Mouse (Mus musculus): ENCODE measurements around the gene Trak2. TPM values are rescaled to one million over a fixed set of nuclear protein-coding genes. Genes with fewer than 3 reads are reported as not detected.

Gene Trak2
- 14.3 and 15.8 TPM in 2 replicates for polyA plus RNA-seq (2014; fragmentation: Nextera tagmentation; extraction: Ambion mirVana)

- Histone ChIP-seq H3K27me3 (ENCODE audit: control insufficient read depth, insufficient read depth, low read length) (no peaks in the 10 kb centered on the region), H3K4me2 (replicated peaks; ENCODE audit: low read depth, low read length) (peak within 1 kb of the TSS; percentile 86), H3K4me1 (replicated peaks; ENCODE audit: control insufficient read depth, insufficient read depth, low read length) (no peaks in the 10 kb centered on the region; the same call in none of the 2 replicates), H3K9ac (ENCODE audit: low read depth, low read length) (peak within 1 kb of the TSS; percentile 90), H3K36me3 (ENCODE audit: control insufficient read depth, insufficient read depth, low read length) (no peaks in the 10 kb centered on the region), H3K9me3 (ENCODE audit: control insufficient read depth, low read length) (no peaks in the 10 kb centered on the region), H3K4me3 (ENCODE audit: low read depth, low read length) (peak within 1 kb of the TSS; percentile 87), H3K27ac (ENCODE audit: low read depth, low read length) (peak within 1 kb of the TSS; percentile 65)
- under 1% methylated on average over 55 of the region's 69 CpGs for WGBS
- peak; percentile 97 for ATAC-seq (ENCODE audit: low FRiP score)
- DNase-seq (ENCODE audit: low spot score), result peak; percentile 98
Observed at GRCm38 (mm10) chr1:58973366-58974221, at the start of gene Trak2, which contains the start of gene Stradb. Gene Trak2 (minus strand): TSS chr1:58973430. Gene Stradb (plus strand): TSS chr1:58973522.

GRCm38 (mm10) chr1:59021556-59021955, 48.3 kb upstream of the Trak2 start:
- no peak overlapping the region for H3K9ac ChIP-seq (ENCODE audit: low read depth, low read length)
- 86% methylated on average over 3 of the region's 3 CpGs for WGBS
- no peak overlapping the region for H3K4me3 ChIP-seq (ENCODE audit: low read depth, low read length)
- no peak overlapping the region for H3K27ac ChIP-seq (ENCODE audit: low read depth, low read length)
- no peaks in the 10 kb centered on the region for H3K36me3 ChIP-seq (ENCODE audit: control insufficient read depth, insufficient read depth, low read length)
- no peak overlapping the region for H3K4me2 ChIP-seq (replicated peaks; ENCODE audit: low read depth, low read length)
- no peaks in the 10 kb centered on the region for H3K4me1 ChIP-seq (replicated peaks; ENCODE audit: control insufficient read depth, insufficient read depth, low read length)
- H3K9me3 ChIP-seq (ENCODE audit: control insufficient read depth, low read length), result no peaks in the 10 kb centered on the region
- ATAC-seq (ENCODE audit: low FRiP score) (no peak), DNase-seq (ENCODE audit: low spot score) (no peak)
- H3K27me3 ChIP-seq (ENCODE audit: control insufficient read depth, insufficient read depth, low read length), result no peaks in the 10 kb centered on the region

- WGBS, result 42% methylated on average over 4 of the region's 4 CpGs
Observed at GRCm38 (mm10) chr1:59009250-59009649, 36.0 kb upstream of the Trak2 start.

GRCm38 (mm10) chr1:58995313-58995712, 22.1 kb upstream of the Trak2 start:
- H3K9me3 ChIP-seq (ENCODE audit: control insufficient read depth, low read length), result no peaks in the 10 kb centered on the region
- ATAC-seq (ENCODE audit: low FRiP score), result no peak
- H3K4me2 ChIP-seq (replicated peaks; ENCODE audit: low read depth, low read length), result no peak overlapping the region
- no peaks in the 10 kb centered on the region for H3K4me1 ChIP-seq (replicated peaks; ENCODE audit: control insufficient read depth, insufficient read depth, low read length)
- H3K27ac ChIP-seq (ENCODE audit: low read depth, low read length), result no peak overlapping the region
- DNase-seq (ENCODE audit: low spot score), result no peak
- no peak overlapping the region for H3K4me3 ChIP-seq (ENCODE audit: low read depth, low read length)
- no peaks in the 10 kb centered on the region for H3K36me3 ChIP-seq (ENCODE audit: control insufficient read depth, insufficient read depth, low read length)
- no peak overlapping the region for H3K9ac ChIP-seq (ENCODE audit: low read depth, low read length)
- H3K27me3 ChIP-seq (ENCODE audit: control insufficient read depth, insufficient read depth, low read length), result no peaks in the 10 kb centered on the region
- 90% methylated on average over 5 of the region's 5 CpGs for WGBS

More at GRCm38 (mm10) chr1:59009250-59009649, 36.0 kb upstream of the Trak2 start:
- Histone ChIP-seq H3K36me3 (ENCODE audit: control insufficient read depth, insufficient read depth, low read length) (no peaks in the 10 kb centered on the region), H3K9ac (ENCODE audit: low read depth, low read length) (no peak overlapping the region), H3K9me3 (ENCODE audit: control insufficient read depth, low read length) (no peaks in the 10 kb centered on the region), H3K4me3 (ENCODE audit: low read depth, low read length) (no peak overlapping the region), H3K27me3 (ENCODE audit: control insufficient read depth, insufficient read depth, low read length) (no peaks in the 10 kb centered on the region), H3K4me1 (replicated peaks; ENCODE audit: control insufficient read depth, insufficient read depth, low read length) (no peaks in the 10 kb centered on the region), H3K27ac (ENCODE audit: low read depth, low read length) (no peak overlapping the region), H3K4me2 (replicated peaks; ENCODE audit: low read depth, low read length) (no peak overlapping the region)
- ATAC-seq (ENCODE audit: low FRiP score), result no peak
- peak; percentile 6 for DNase-seq (ENCODE audit: low spot score)

GRCm38 (mm10) chr1:58993723-58994122, 20.5 kb upstream of the Trak2 start:
- H3K27me3 ChIP-seq (ENCODE audit: control insufficient read depth, insufficient read depth, low read length), result no peaks in the 10 kb centered on the region
- DNase-seq (ENCODE audit: low spot score) (no peak), ATAC-seq (ENCODE audit: low FRiP score) (no peak)

GRCm38 (mm10) chr1:58993144-58993543, 19.9 kb upstream of the Trak2 start:
- ATAC-seq (ENCODE audit: low FRiP score), result no peak

More at GRCm38 (mm10) chr1:58993723-58994122, 20.5 kb upstream of the Trak2 start:
- no peak overlapping the region for H3K4me2 ChIP-seq (replicated peaks; ENCODE audit: low read depth, low read length)
- no peaks in the 10 kb centered on the region for H3K4me1 ChIP-seq (replicated peaks; ENCODE audit: control insufficient read depth, insufficient read depth, low read length)
- whole genome bisulfite sequencing, result 40% methylated on average over 1 of the region's 1 CpGs
- no peaks in the 10 kb centered on the region for H3K9me3 ChIP-seq (ENCODE audit: control insufficient read depth, low read length)
- no peak overlapping the region for H3K4me3 ChIP-seq (ENCODE audit: low read depth, low read length)
- no peaks in the 10 kb centered on the region for H3K36me3 ChIP-seq (ENCODE audit: control insufficient read depth, insufficient read depth, low read length)
- H3K9ac ChIP-seq (ENCODE audit: low read depth, low read length), result no peak overlapping the region
- H3K27ac ChIP-seq (ENCODE audit: low read depth, low read length), result no peak overlapping the region

GRCm38 (mm10) chr1:58984586-58984985, 11.4 kb upstream of the Trak2 start:
- no peak overlapping the region for H3K27ac ChIP-seq (ENCODE audit: low read depth, low read length)
- ATAC-seq (ENCODE audit: low FRiP score) (no peak), DNase-seq (ENCODE audit: low spot score) (no peak)
- no peaks in the 10 kb centered on the region for H3K36me3 ChIP-seq (ENCODE audit: control insufficient read depth, insufficient read depth, low read length)
- no peak overlapping the region for H3K4me2 ChIP-seq (replicated peaks; ENCODE audit: low read depth, low read length)
- 90% methylated on average over 5 of the region's 5 CpGs for WGBS
- no peaks in the 10 kb centered on the region for H3K27me3 ChIP-seq (ENCODE audit: control insufficient read depth, insufficient read depth, low read length)
- H3K9me3 ChIP-seq (ENCODE audit: control insufficient read depth, low read length), result no peaks in the 10 kb centered on the region
- no peak overlapping the region for H3K4me3 ChIP-seq (ENCODE audit: low read depth, low read length)
- H3K4me1 ChIP-seq (replicated peaks; ENCODE audit: control insufficient read depth, insufficient read depth, low read length), result no peaks in the 10 kb centered on the region
- H3K9ac ChIP-seq (ENCODE audit: low read depth, low read length), result no peak overlapping the region

More at GRCm38 (mm10) chr1:58993144-58993543, 19.9 kb upstream of the Trak2 start:
- Histone ChIP-seq H3K27ac (ENCODE audit: low read depth, low read length) (no peak overlapping the region), H3K9me3 (ENCODE audit: control insufficient read depth, low read length) (no peaks in the 10 kb centered on the region), H3K27me3 (ENCODE audit: control insufficient read depth, insufficient read depth, low read length) (no peaks in the 10 kb centered on the region), H3K9ac (ENCODE audit: low read depth, low read length) (no peak overlapping the region), H3K4me1 (replicated peaks; ENCODE audit: control insufficient read depth, insufficient read depth, low read length) (no peaks in the 10 kb centered on the region), H3K36me3 (ENCODE audit: control insufficient read depth, insufficient read depth, low read length) (no peaks in the 10 kb centered on the region), H3K4me3 (ENCODE audit: low read depth, low read length) (no peak overlapping the region), H3K4me2 (replicated peaks; ENCODE audit: low read depth, low read length) (no peak overlapping the region)
- DNase-seq (ENCODE audit: low spot score), result no peak
- 87% methylated on average over 7 of the region's 7 CpGs for WGBS

- DNase-seq (ENCODE audit: low spot score), result no peak
- no peaks in the 10 kb centered on the region for H3K4me1 ChIP-seq (replicated peaks; ENCODE audit: control insufficient read depth, insufficient read depth, low read length)
- no peak overlapping the region for H3K27ac ChIP-seq (ENCODE audit: low read depth, low read length)
- H3K4me3 ChIP-seq (ENCODE audit: low read depth, low read length), result no peak overlapping the region
- H3K9me3 ChIP-seq (ENCODE audit: control insufficient read depth, low read length), result no peaks in the 10 kb centered on the region
- H3K27me3 ChIP-seq (ENCODE audit: control insufficient read depth, insufficient read depth, low read length), result no peaks in the 10 kb centered on the region
- H3K9ac ChIP-seq (ENCODE audit: low read depth, low read length), result no peak overlapping the region
- no peak for ATAC-seq (ENCODE audit: low FRiP score)
- no peaks in the 10 kb centered on the region for H3K36me3 ChIP-seq (ENCODE audit: control insufficient read depth, insufficient read depth, low read length)
- 88% methylated on average over 3 of the region's 3 CpGs for WGBS
- no peak overlapping the region for H3K4me2 ChIP-seq (replicated peaks; ENCODE audit: low read depth, low read length)
Observed at GRCm38 (mm10) chr1:58982276-58982675, 9.0 kb upstream of the Trak2 start.

Data from hindbrain, embryonic 11.5 days (tissue).